Mouse (Mus musculus) intestine, embryonic 16.5 days (tissue): ENCODE results near the gene Mdn1. TPM values are rescaled to one million over a fixed set of nuclear protein-coding genes. Genes with fewer than 3 reads are reported as not detected.

Source experiments
- ATAC-seq: fragments of 200-750 bp; cut with Nextera tagmentation; 2 replicates; pipeline ENCODE4 v1.8.0; 2017; ENCODE audit warnings: moderate TSS enrichment, moderate library complexity
- H3K27ac ChIP-seq: fragments of 300-500 bp; sonication (generic); 2 replicates; pipeline ENCODE4 v1.5.1; 2014; ENCODE audit warnings: mild to moderate bottlenecking, low read length
- H3K27me3 ChIP-seq: fragments of 300-500 bp; sonication (generic); replicated peaks from 2 replicates; pipeline ENCODE4 v1.6.1; 2014; ENCODE audit warnings: low read length, control low read depth, mixed read lengths; ENCODE audit not compliant: control insufficient read depth, insufficient read depth
- H3K36me3 ChIP-seq: fragments of 300-500 bp; sonication (generic); 2 replicates; pipeline ENCODE4 v1.6.1; 2014; ENCODE audit warnings: low read length, control low read depth; ENCODE audit not compliant: control insufficient read depth, insufficient read depth
- H3K4me1 ChIP-seq: fragments of 300-500 bp; sonication (generic); 2 replicates; pipeline ENCODE4 v1.6.1; 2014; ENCODE audit warnings: low read length, control low read depth, mixed read lengths; ENCODE audit not compliant: control insufficient read depth, insufficient read depth
- H3K4me2 ChIP-seq: fragments of 300-500 bp; sonication (generic); 2 replicates; pipeline ENCODE4 v1.6.1; 2014; ENCODE audit warnings: low read depth, low read length, control low read depth
- H3K4me3 ChIP-seq: fragments of 300-500 bp; sonication (generic); 2 replicates; pipeline ENCODE4 v1.5.1; 2014; ENCODE audit warnings: mild to moderate bottlenecking, low read length
- H3K9ac ChIP-seq: fragments of 300-500 bp; sonication (generic); 2 replicates; pipeline ENCODE4 v1.6.1; 2014; ENCODE audit warnings: low read depth, low read length
- H3K9me3 ChIP-seq: fragments of 300-500 bp; sonication (generic); 2 replicates; pipeline ENCODE4 v1.6.1; 2016; ENCODE audit warnings: low read length, control low read depth; ENCODE audit not compliant: control insufficient read depth
- WGBS: fragments of 180-500 bp; shearing (Covaris S2); extraction: QIAGEN DNeasy Blood & Tissue Kit; methylation state at CpG from one replicate; pipeline ENCODE4 v1.1.7; 2014; 5-methylcytosine and 5-hydroxymethylcytosine counted together
- polyA plus RNA-seq: library from polyadenylated mRNA; unstranded; fragments of >200 nt; fragmentation: Nextera tagmentation; extraction: Ambion mirVana; gene quantifications from 2 replicates; pipeline ENCODE4 v1.2.1, GENCODE M21; 2015

The Mdn1 gene
- polyA plus RNA-seq, 1 experiment from 2014 or later = 8.3 TPM

DNA sequence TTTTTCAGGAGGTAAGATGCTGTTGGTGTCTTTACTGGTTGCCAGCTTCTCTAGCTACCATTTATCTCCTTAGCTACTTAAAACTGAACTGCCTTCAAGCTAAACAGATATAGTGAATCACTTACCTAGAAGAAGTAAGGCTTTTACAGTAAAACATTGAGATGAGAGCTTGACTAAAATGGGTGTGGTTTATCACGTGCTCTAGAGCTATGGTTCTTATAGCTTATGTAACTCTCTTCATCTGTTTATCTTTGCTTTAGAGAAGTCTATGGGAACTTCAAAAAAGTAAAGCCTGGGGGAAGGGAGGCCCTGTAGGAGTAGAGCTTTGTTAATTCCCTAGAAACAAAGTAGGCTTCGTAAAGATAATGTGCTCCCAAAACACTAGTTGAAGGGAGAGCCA lies 17.1 kb downstream of the Mdn1 start:
- no peaks in the 10 kb centered on the region for H3K9me3 ChIP-seq
- WGBS = 83% methylated on average over 2 of the region's 2 CpGs
- no peak overlapping the region for H3K4me3 ChIP-seq
- H3K27me3 ChIP-seq = no peaks in the 10 kb centered on the region
- no peaks in the 10 kb centered on the region for H3K4me1 ChIP-seq
- H3K27ac ChIP-seq = no peak overlapping the region
- ATAC-seq = no peak
- H3K36me3 ChIP-seq = peaks cover 13% of the 10 kb centered on the region
- H3K4me2 ChIP-seq = no peak overlapping the region
- H3K9ac ChIP-seq = no peak overlapping the region

DNA sequence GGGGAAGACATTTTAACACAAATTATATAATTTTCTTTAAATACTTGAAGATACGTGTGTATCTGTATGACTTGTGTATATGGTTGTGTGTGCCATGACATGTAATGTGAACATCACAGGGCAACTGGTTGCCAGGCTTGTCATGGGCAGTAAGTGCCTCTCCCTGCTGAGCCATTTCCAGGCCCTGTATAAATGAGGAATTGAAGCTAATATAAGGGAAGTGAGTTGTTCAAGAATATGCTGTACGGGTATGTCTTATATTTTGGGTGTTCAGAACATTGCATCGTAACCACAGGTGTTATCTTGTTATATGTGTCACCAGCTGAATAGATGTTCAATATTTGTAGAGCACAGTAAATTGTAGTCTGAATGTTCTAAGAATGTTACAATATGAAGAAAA lies 20.6 kb downstream of the Mdn1 start:
- ATAC-seq = no peak
- Histone ChIP-seq H3K4me1 (no peaks in the 10 kb centered on the region), H3K4me2 (no peak overlapping the region), H3K27me3 (no peaks in the 10 kb centered on the region), H3K4me3 (no peak overlapping the region), H3K36me3 (peaks cover 9% of the 10 kb centered on the region), H3K27ac (no peak overlapping the region), H3K9ac (no peak overlapping the region), H3K9me3 (no peaks in the 10 kb centered on the region)
- 94% methylated on average over 3 of the region's 3 CpGs for WGBS

GRCm38 (mm10) chr4:32680843-32681242 lies 23.9 kb downstream of the Mdn1 start:
- no peak overlapping the region for H3K9ac ChIP-seq
- H3K36me3 ChIP-seq = 0 out of 2 replicates have a peak, but pooled peaks cover 2% of the 10 kb centered on the region
- H3K27me3 ChIP-seq = no peaks in the 10 kb centered on the region
- H3K4me1 ChIP-seq = no peaks in the 10 kb centered on the region
- H3K9me3 ChIP-seq = no peaks in the 10 kb centered on the region
- H3K27ac ChIP-seq = no peak overlapping the region
- no peak overlapping the region for H3K4me3 ChIP-seq
- no peak for ATAC-seq
- WGBS = 76% methylated on average over 3 of the region's 3 CpGs
- H3K4me2 ChIP-seq = no peak overlapping the region

- 0 out of 2 replicates have a peak, but pooled peaks cover under 1% of the 10 kb centered on the region for H3K36me3 ChIP-seq
- WGBS = 55% methylated on average over 4 of the region's 4 CpGs
Observed at GRCm38 (mm10) chr4:32682471-32682870, 25.6 kb downstream of the Mdn1 start.

DNA sequence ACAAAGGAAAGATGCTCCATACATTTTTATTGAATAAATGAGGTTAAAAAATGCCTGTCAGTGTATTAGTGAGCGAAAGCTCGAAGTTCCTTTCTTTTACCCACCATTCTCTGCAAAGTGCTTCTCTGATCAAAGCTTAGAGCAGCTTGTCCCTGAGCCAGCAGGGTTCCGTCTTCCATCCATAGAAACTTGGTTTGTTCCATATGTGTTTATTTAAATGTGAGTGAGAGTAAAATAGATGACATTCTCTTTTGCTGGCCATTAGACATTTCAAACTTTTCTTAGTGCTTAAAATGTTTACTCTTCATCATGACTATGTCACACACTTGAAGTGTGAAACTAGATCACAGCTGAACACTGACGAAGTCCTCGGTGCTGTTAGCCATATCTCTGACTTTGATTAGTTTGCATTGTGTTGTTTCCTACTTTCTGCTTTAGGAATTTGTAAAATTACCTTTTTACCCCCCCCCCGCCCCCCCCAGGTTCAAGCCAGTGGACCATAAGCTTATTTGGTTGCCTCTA lies 26.2 kb downstream of the Mdn1 start:
- no peak overlapping the region for H3K9ac ChIP-seq
- H3K27me3 ChIP-seq = no peaks in the 10 kb centered on the region
- WGBS = 65% methylated on average over 6 of the region's 6 CpGs
- H3K4me2 ChIP-seq = no peak overlapping the region
- H3K9me3 ChIP-seq = no peaks in the 10 kb centered on the region
- no peak overlapping the region for H3K4me3 ChIP-seq
- no peak for ATAC-seq
- no peaks in the 10 kb centered on the region; the same call in 1 of the 2 replicates for H3K36me3 ChIP-seq
- no peak overlapping the region for H3K27ac ChIP-seq
- H3K4me1 ChIP-seq = no peaks in the 10 kb centered on the region

More at GRCm38 (mm10) chr4:32682471-32682870, 25.6 kb downstream of the Mdn1 start:
- Histone ChIP-seq H3K27ac (no peak overlapping the region), H3K9ac (no peak overlapping the region), H3K9me3 (no peaks in the 10 kb centered on the region), H3K4me3 (no peak overlapping the region), H3K4me2 (no peak overlapping the region), H3K4me1 (no peaks in the 10 kb centered on the region), H3K27me3 (no peaks in the 10 kb centered on the region)
- no peak for ATAC-seq

- Histone ChIP-seq H3K9ac (no peak overlapping the region), H3K4me3 (no peak overlapping the region), H3K9me3 (no peaks in the 10 kb centered on the region), H3K27ac (no peak overlapping the region), H3K4me1 (no peaks in the 10 kb centered on the region), H3K4me2 (no peak overlapping the region), H3K36me3 (0 out of 2 replicates have a peak, but pooled peaks cover 2% of the 10 kb centered on the region), H3K27me3 (no peaks in the 10 kb centered on the region)
- no peak for ATAC-seq
- 90% methylated on average over 1 of the region's 1 CpGs for WGBS
Observed at GRCm38 (mm10) chr4:32717733-32718132, 60.8 kb downstream of the Mdn1 start.

DNA sequence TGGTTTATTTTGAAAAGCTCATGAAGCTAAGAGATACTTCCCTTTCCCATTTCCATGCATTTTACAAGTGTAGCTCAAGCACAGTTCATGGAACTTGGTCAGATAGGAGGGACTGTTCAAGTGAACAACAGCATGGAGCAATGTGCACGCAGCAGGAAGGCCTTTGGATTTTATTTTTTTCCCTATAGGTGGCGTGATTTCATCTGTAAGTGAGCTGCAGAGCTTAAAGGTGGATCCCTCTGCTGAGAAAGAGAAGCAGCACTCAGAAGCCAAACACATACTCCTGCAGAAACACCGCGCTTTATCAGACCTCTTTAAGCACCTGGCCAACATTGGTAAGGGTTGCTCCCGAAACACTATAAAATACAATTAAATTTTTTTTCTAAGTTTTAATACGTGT lies 88.5 kb downstream of the Mdn1 start:
- H3K9ac ChIP-seq = no peak overlapping the region
- H3K27me3 ChIP-seq = no peaks in the 10 kb centered on the region
- H3K9me3 ChIP-seq = no peaks in the 10 kb centered on the region
- no peak overlapping the region for H3K27ac ChIP-seq
- WGBS = 87% methylated on average over 6 of the region's 6 CpGs
- H3K4me1 ChIP-seq = no peaks in the 10 kb centered on the region
- H3K4me2 ChIP-seq = no peak overlapping the region
- no peak for ATAC-seq
- no peak overlapping the region for H3K4me3 ChIP-seq
- peaks cover 10% of the 10 kb centered on the region for H3K36me3 ChIP-seq

- H3K9me3 ChIP-seq = no peaks in the 10 kb centered on the region
- no peak overlapping the region for H3K4me2 ChIP-seq
- peaks cover 6% of the 10 kb centered on the region; the same call in 1 of the 2 replicates for H3K36me3 ChIP-seq
- WGBS = 94% methylated on average over 7 of the region's 7 CpGs
- no peak for ATAC-seq
- H3K4me1 ChIP-seq = no peaks in the 10 kb centered on the region
- no peaks in the 10 kb centered on the region for H3K27me3 ChIP-seq
- no peak overlapping the region for H3K9ac ChIP-seq
- H3K27ac ChIP-seq = no peak overlapping the region
- no peak overlapping the region for H3K4me3 ChIP-seq
Observed at GRCm38 (mm10) chr4:32748396-32748795, 91.5 kb downstream of the Mdn1 start.

DNA sequence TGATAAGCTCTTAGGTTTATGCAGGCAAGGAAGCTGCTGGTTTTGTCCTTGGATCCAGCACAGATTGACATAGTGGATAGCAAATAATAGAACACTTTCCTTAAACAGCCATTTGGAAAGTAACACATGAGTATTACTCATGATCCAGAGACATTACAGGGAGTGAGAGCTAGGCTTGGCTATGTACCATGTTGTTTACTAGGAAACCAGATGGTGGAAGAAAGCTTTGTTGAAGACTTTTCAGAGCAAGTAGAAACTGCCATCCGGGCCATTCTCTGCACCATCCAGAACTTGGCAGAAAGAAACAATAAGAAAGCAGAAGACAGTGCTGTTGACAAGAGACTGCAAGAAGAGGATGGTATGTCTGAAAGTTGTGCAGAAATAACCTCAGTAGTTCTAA lies 93.8 kb downstream of the Mdn1 start:
- WGBS = 92% methylated on average over 1 of the region's 1 CpGs
- Histone ChIP-seq H3K4me2 (no peak overlapping the region), H3K27me3 (no peaks in the 10 kb centered on the region), H3K27ac (no peak overlapping the region), H3K4me1 (no peaks in the 10 kb centered on the region), H3K36me3 (peaks cover 6% of the 10 kb centered on the region; the same call in 1 of the 2 replicates), H3K4me3 (no peak overlapping the region), H3K9ac (no peak overlapping the region), H3K9me3 (no peaks in the 10 kb centered on the region)
- ATAC-seq = no peak

DNA sequence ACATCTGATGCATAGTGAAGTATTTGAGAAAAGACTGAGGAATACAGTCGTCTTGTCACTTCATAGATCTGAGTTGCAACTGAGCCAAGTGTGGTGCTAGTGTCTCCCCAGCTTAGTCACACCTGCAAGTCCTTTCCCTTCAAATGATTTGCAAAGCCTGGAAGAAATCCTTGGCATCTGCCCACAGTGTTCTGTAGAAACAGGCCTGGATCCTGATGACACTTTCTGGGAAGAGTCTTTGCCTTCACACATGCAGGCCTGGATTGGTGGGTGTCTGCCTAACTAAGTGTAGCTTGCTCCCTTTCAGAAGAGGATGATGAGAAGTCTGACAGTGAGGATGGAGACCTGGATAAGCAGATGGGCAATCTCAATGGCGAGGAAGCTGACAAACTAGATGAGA lies 100.5 kb downstream of the Mdn1 start:
- H3K4me3 ChIP-seq = no peak overlapping the region
- no peaks in the 10 kb centered on the region for H3K9me3 ChIP-seq
- no peak for ATAC-seq
- no peak overlapping the region for H3K27ac ChIP-seq
- peaks cover 13% of the 10 kb centered on the region; the same call in 1 of the 2 replicates for H3K36me3 ChIP-seq
- H3K9ac ChIP-seq = no peak overlapping the region
- WGBS = 87% methylated on average over 2 of the region's 2 CpGs
- no peaks in the 10 kb centered on the region for H3K4me1 ChIP-seq
- no peaks in the 10 kb centered on the region for H3K27me3 ChIP-seq
- H3K4me2 ChIP-seq = no peak overlapping the region
